Mouse (Mus musculus) B cell, adult 2 months (primary cell): ENCODE data around the gene Gm29776.

ENCODE experiments used
- DNase-seq, 2 experiments: peaks; one replicate each; pipeline ENCODE4 v3.0.0; 2022

Gene Gm29776

GRCm38 (mm10) chr14:54706589-54707320 lies 8.1 kb upstream of the Gm29776 start:
- no peak for DNase-seq

- DNase-seq = no peak
Measured at GRCm38 (mm10) chr14:54705844-54706243, 7.2 kb upstream of the Gm29776 start.

GRCm38 (mm10) chr14:54703207-54703606 lies 4.6 kb upstream of the Gm29776 start:
- DNase-seq = no peak

DNA sequence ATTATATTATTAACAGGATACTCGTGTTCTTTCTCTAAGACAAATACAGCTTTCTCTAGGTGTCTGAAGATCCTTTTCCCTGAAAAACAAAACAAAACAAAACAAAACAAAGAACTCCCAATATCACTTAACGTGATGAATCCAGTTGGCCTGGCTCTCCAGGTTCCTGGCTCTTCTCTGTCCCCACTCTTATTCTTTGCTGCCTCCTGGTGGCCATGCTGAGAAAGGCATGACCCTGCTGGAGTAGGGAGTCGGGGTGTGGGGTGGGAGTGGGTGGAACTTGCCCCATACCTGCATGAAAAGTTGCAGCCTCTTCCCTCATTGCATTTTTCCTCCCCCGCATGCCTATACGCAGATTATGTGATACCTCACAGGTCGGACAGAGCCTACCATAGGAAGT lies 2.7 kb upstream of the Gm29776 start:
- DNase-seq = peak; percentile 87 to 88

DNA sequence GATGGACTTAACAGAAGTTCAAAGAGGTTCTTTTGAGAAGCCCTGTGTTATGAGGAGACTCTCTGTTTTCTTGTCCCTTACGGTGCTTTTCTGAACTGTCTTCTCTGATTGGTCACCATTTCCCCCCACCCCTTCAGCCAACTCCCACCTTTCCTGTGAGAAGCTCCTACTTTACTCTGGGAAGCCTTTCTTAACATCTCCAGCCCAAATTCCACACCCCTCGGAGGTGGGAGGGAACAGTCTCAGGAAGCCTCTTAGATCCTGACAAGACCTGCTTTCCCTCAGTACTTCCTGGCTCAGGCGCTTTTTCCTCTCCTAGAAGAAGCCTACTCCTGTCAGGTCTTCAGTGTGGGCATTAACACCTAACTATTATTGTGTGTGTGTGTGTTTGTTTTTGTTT lies 953 bp upstream of the Gm29776 start:
- DNase-seq = no peak

DNA sequence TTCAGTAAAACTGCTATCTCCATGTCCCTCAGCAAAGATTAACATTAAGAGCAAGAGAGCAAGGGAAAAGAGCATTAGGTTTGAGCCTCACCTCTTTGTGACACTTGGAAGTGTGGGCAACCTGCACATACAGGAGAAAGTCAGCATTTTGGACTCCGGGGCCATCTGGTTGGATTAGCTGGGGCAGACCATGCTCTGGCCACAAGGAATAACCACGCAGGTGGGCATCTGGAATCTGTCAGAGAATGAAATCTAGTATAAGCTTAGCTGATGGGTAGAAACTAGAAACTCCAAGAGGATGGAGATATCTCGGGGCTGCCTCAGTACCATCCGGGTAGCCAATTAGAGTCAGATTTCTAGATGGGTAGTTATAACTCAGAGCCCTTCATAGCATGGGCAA lies 1.9 kb downstream of the Gm29776 start:
- DNase-seq = no peak

- no peak for DNase-seq
Measured at GRCm38 (mm10) chr14:54695042-54695441, 3.6 kb downstream of the Gm29776 start.

DNA sequence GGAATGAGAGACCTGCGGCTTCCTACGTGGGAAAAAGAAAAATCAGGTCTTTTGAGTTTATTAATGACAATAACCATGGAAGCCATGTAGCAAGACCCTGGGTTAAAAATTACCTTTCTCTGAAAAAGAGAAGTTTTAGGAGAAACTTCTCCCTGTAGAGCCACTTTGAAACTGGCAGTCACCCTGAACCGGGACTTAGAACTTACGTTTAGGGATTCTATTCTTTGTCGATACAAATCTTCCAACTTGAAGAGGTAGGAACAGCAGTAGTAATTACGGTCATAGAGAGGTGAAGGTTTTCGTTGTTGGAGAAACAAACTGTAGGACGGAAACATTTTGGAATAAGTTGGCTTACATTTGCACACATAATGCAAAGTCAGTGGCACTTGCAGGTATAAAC lies 11.4 kb downstream of the Gm29776 start:
- no peak for DNase-seq

DNA sequence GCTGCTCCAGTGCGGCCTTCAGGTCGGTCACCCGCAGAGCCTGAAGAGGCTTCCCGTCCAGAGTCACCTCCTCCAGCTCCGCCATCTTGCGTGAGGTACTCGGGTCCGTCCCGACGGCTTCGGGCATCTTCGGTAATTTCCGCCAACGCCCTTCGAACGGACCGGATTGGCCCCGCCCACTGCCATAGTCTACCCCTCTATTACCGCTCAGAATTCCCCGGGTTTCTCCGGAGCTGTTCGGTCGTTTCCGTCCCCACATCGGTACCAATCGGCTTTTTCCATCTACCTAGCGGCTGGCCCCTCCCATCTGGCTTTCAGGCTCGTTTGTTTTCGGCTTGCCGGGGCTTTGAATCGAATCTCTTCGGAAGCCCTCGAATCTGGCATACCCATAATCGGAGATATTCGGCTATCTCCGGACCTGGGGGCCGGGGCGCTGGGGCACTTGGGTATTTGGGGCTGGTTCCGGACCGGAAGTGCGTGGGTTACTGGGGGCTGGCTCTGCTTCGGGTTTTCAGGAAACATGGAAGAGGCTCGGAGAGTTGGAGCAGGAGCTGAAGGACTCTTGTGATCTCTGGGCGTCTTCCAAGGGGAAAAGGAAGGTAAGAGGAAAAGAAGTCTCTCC lies 12.0 kb downstream of the Gm29776 start, which contains the start of gene Acin1:
Acin1 (minus strand) TSS at position 410 of the 622 bp plus-strand sequence.
- peak; percentile 99 for DNase-seq

- DNase-seq = peak in 1 of 2 experiments; percentile 72
Measured at GRCm38 (mm10) chr14:54686063-54686521, 12.5 kb downstream of the Gm29776 start, which contains the start of gene 1700123O20Rik. TSS of gene 1700123O20Rik (plus strand) at chr14:54686216.

DNA sequence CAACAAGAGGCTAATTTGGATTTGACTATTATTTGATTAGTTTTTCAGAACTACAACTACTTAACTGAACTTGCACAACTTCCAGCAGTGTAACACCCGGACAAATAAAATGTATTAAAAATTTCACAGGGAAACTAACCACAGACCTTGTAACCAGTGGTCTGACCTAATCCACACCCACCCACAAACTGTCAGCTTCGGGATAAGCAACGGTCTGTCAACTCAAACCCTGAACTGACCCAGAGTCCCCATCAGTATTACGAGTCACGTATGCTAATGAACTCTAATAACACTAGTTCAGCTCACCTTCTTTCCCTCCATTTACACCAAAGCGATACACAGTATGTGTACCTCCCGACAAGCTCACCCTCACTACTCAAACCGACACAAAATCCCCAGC lies 13.2 kb downstream of the Gm29776 start:
- DNase-seq = no peak

GRCm38 (mm10) chr14:54682396-54682795 lies 16.2 kb downstream of the Gm29776 start:
- no peak for DNase-seq

DNA sequence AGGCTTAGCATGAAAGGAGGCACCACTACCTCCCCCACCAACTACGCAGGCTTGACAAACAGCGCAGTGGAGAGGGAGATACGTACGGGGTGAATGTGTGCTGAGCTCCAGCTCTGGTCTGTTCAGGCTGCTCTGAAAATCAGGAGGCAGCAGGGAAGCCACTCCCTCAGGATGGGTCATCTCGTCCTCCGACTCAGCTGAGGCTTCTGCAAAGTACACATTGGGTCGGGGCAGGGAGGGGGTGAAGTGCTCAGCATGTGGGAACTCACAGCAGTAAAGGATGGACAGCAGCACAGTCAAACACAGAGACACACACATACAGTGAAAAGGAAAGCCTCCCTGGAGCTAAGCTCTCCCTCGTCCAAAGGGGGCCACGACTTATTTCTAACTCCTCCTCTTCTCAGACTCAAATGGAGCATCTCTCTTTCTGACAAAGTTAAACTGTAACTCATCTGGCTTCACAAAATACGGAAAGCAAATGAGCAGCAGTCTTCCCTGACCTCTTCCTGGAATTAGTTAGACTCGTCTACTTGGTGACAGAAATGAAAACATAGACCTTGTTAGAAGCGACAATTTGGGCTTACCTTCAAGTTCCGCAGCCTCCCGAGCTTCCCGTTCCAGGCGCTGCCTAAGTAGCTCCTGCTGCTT lies 19.9 kb downstream of the Gm29776 start:
- DNase-seq = no peak

- no peak for DNase-seq
Measured at GRCm38 (mm10) chr14:54676290-54676689, 22.3 kb downstream of the Gm29776 start.

- DNase-seq = no peak
Measured at GRCm38 (mm10) chr14:54674317-54674716, 24.3 kb downstream of the Gm29776 start.

GRCm38 (mm10) chr14:54669381-54669780 lies 29.3 kb downstream of the Gm29776 start:
- peak; percentile 74 to 77 for DNase-seq

DNA sequence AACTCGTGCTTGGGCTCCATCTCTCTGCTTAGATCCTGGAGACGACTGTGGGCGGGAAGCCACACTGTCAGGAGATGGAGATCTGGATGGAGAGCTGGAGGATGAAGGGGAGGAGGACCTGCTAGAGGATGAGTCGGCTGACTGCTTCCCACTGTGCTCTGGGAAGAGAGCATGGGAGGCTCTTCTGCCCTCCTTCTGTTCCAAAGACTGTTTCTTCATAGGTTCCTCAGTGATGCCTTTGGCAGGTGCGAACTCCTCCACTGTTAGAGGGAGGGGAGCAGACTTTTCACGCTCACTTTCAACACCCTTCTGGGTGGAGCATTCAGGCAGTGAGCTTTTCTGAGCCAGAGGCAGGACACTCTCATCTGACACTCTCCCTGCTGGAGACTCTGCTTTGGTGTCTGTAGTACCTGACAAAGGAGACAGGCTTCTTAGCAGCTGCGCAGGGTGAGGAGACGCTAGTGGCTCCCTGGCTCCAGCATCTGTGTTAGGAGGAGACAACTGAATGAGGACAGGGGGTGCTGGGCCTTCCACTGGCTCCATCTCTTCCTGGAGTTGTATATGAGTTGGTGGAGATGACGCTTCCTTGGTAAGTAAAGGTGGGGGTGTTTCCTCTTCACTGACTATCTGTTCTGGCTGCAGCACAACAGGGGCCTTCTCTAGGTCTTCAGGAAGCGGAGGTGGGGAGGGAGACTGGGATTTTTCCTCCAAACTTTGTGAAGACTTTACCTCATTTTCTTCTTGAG lies 34.0 kb downstream of the Gm29776 start:
- DNase-seq = no peak

DNA sequence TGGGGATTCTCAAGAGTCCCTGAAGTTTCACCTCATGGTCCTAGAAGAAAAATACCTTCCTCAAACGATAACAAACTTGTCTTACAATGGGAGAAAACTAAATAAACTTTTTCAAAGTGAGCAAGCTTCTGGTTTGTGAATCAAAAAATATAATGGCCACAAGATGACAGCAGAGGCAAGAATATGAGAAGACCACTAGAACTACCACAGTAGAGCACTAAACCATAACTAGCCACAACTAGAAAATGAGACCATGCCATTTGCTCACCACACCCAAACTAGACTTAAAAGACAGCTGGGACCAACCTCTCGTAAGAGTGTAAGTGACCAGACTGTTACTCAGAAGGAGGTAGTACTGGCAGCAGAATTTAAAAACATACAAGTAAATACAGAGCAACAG lies 38.6 kb downstream of the Gm29776 start:
- peak; percentile 34 to 37 for DNase-seq

DNA sequence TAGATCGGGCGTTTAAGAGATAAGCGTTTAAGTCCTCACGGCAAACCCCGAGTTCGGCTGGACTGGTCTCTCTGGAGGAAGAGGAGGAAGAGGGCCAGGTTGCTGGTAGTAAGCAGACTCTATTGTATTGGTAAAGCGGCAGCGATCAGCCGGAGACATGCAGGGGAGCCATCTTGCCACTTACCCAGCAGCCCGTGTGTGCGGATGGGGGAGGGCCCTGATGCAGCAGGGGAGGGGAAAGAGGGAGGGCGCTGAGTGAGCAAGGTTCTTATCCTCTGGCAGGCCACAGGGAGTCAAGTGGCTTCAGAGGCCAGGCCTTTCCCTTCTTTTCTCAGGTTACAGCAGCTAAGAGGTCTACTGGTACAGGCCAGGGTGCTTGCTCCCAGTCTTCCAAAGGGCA lies 45.1 kb downstream of the Gm29776 start:
- peak; percentile 79 to 83 for DNase-seq

GRCm38 (mm10) chr14:54652787-54653186 lies 45.8 kb downstream of the Gm29776 start:
- no peak for DNase-seq

GRCm38 (mm10) chr14:54651556-54651955 lies 47.1 kb downstream of the Gm29776 start:
- DNase-seq = no peak

- peak; percentile 87 to 90 for DNase-seq
Measured at GRCm38 (mm10) chr14:54650621-54651454, 47.8 kb downstream of the Gm29776 start.
